Comparison of ENCODE assay signal across 8 mouse cellular contexts in the genomic region with DNA sequence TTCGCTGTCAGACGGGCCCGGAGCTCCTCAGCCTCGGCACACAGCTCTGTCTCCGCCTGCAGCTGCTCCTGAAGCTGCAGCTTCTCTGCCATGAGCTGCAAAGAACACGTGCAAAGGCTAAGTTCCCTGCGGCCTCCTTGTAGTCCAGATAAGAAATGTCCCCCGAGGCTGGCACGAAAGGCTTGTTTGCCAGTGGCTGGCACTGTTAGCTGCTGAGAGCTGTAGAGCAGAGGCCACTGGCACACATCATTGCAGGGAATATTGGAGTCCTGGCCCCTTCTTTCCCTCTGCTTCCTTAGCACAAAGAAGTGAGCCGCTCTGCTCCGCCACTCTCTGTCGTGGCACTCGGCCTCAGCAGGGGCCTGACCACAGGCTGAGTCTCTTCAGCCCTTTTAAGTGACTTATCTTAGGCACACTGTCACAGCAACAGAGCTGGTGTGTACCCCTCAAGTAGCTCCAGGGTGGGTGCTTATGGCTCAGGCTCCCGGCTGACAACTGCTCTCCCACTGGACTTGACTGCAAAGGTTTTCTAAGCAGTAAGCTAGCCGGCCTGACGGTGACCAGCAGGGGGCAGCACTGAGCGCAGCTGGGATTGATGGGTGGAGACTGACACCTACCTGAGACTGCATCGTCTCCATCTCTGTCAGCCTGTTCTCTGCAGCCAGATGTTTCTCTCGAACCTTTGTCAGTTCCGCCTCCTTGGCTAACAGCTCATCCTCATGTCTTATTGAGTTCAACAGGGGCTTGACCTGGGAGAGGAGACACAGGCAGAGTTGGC. TPM values are rescaled to one million over a fixed set of nuclear protein-coding genes. Genes with fewer than 3 reads are reported as not detected.
A peak's percentile ranks its signal among the peaks of the same experiment; 100 is the strongest.
DNase-seq lines count a peak whose midpoint lies in the region.

No protein-coding gene starts in this region.

- DNase-seq in CD4-positive helper T cell, adult 2 months (ENCODE audit: low read depth, low spot score), result peak; percentile 84
- peak; percentile 61 for DNase-seq in WW6 (ENCODE audit: low read depth, low spot score)
- DNase-seq in cerebellum, postnatal 36 days, result peak; percentile 89
- peak; percentile 55 for DNase-seq in gastrocnemius, postnatal 25 days
- peak; percentile 90 for DNase-seq in kidney, postnatal 10 days
- DNase-seq in lung, adult 18-20 months, result peak; percentile 69 to 75
- DNase-seq in retina, embryonic 14.5 days (ENCODE audit: low spot score), result peak; percentile 88
- peak; percentile 42 to 74 for DNase-seq in urinary bladder, adult 18-20 months (ENCODE audit: low spot score in 2 of 2)

RNA-seq across cellular contexts. Expression of a gene that starts 18.6 kb away (rescaled TPM):
- total RNA-seq in gastrocnemius, postnatal 25 days (2021), result under 1 TPM in 1 of 2 experiments, not detected in 1; 0.21 TPM

RNA-seq across cellular contexts. Expression of a gene that starts 46.5 kb away (rescaled TPM):
- total RNA-seq in gastrocnemius, postnatal 25 days (2021), result not detected

Comparison
In these comparisons a context has a peak if more than half of its experiments do, and no peak if none do; other contexts are left out.
1. Peak in every context shown above with its lines: DNase-seq.